ENCODE assay signal across 9 mouse cellular contexts in the genomic region with DNA sequence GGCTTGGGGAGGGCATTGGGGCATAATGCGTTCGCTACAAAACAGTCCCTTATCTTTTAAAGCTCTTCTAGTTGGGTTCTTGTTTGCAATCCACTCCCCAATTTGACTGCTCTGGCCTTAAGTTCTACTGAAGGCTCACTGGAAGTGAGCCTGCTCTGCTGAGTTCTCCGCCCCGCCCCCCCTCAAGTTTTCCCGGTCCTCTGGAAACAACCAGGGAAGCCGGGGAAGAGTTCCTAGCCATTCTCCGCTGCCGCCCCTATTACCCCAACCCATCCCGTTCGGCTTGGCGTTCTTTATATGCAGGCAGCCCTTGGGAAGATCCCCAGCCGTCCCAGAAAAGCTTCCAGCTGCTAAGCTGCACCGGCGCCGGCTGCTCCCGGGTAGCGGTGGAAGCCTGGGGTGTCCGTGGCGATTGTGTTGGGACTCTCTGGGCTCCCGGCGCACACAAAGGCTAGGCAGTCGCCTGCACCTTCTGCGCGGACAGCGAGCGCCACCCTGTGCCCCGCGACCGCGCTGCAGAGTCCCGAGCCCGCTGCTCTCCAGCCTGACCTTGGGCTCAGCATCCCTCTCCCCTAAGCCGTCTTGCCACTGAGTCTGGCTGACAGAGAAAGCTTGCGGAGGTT. TPM values are rescaled to one million over a fixed set of nuclear protein-coding genes. Genes with fewer than 3 reads are reported as not detected.
A peak's percentile ranks its signal among the peaks of the same experiment; 100 is the strongest.
DNase-seq lines count a peak whose midpoint lies in the region; ATAC-seq lines count a peak whose summit lies in the region.
"Had no signal": no experiment of that assay in that cellular context is flagged by ENCODE, and none has a peak within 500 bp of the region (broad histone marks: within the 10 kb centered on the region; RNA-seq: fewer than 3 reads in every experiment).

No protein-coding gene starts in this region.

- under 1% methylated on average over 34 of the region's 34 CpGs for WGBS in embryonic facial prominence, embryonic 15.5 days
- under 1% methylated on average over 34 of the region's 34 CpGs for WGBS in hindbrain, embryonic 11.5 days

- peak overlapping the region; percentile 44 for H3K4me3 ChIP-seq in embryonic facial prominence, embryonic 15.5 days (replicated peaks)
- H3K4me3 ChIP-seq in hindbrain, embryonic 11.5 days (ENCODE audit: low read depth, low read length) = peak overlapping the region; percentile 41

- DNase-seq in MN1 (ENCODE audit: low spot score) = peak; percentile 13
- peak; percentile 32 to 38 for DNase-seq in adrenal gland, postnatal 4 days (ENCODE audit: low spot score in 2 of 2)
- peak; percentile 91 for DNase-seq in hindbrain, embryonic 11.5 days (ENCODE audit: low spot score)
- DNase-seq in left cerebral cortex, adult 11 months (ENCODE audit: low spot score) = peak; percentile 23
- DNase-seq in lung, postnatal 25 days (ENCODE audit: low spot score) = peak; percentile 38
- peak; percentile 60 for DNase-seq in right cerebral cortex, adult 18-20 months
- DNase-seq in spleen, postnatal 36 days (ENCODE audit: low spot score in 2 of 2) = no peak

- no peak overlapping the region for H3K9ac ChIP-seq in embryonic facial prominence, embryonic 15.5 days
- H3K9ac ChIP-seq in hindbrain, embryonic 11.5 days (ENCODE audit: low read depth, low read length) = peak overlapping the region; percentile 52

- no peaks in the 10 kb centered on the region for H3K9me3 ChIP-seq in embryonic facial prominence, embryonic 15.5 days (replicated peaks)
- H3K9me3 ChIP-seq in hindbrain, embryonic 11.5 days (ENCODE audit: control insufficient read depth, low read length) = no peaks in the 10 kb centered on the region

- ATAC-seq in embryonic facial prominence, embryonic 15.5 days (ENCODE audit: insufficient number of reproducible peaks, low FRiP score, low TSS enrichment, low read depth) = peak; percentile 91
- ATAC-seq in hindbrain, embryonic 11.5 days (ENCODE audit: low FRiP score) = peak; percentile 97

- H3K4me1 ChIP-seq in embryonic facial prominence, embryonic 15.5 days = peaks cover 11% of the 10 kb centered on the region
- H3K4me1 ChIP-seq in hindbrain, embryonic 11.5 days (replicated peaks; ENCODE audit: control insufficient read depth, insufficient read depth, low read length) = peaks cover 2% of the 10 kb centered on the region; the same call in 1 of the 2 replicates

- peak overlapping the region; percentile 73 for H3K4me2 ChIP-seq in embryonic facial prominence, embryonic 15.5 days (replicated peaks)
- peak overlapping the region; percentile 41 for H3K4me2 ChIP-seq in hindbrain, embryonic 11.5 days (replicated peaks; ENCODE audit: low read depth, low read length)

- H3K27ac ChIP-seq in embryonic facial prominence, embryonic 15.5 days (replicated peaks) = no peak overlapping the region
- H3K27ac ChIP-seq in hindbrain, embryonic 11.5 days (ENCODE audit: low read depth, low read length) = peak overlapping the region; percentile 78

- H3K36me3 ChIP-seq in embryonic facial prominence, embryonic 15.5 days = no peaks in the 10 kb centered on the region
- no peaks in the 10 kb centered on the region for H3K36me3 ChIP-seq in hindbrain, embryonic 11.5 days (ENCODE audit: control insufficient read depth, insufficient read depth, low read length)

- H3K27me3 ChIP-seq in embryonic facial prominence, embryonic 15.5 days = peaks cover 60% of the 10 kb centered on the region
- H3K27me3 ChIP-seq in hindbrain, embryonic 11.5 days (ENCODE audit: control insufficient read depth, insufficient read depth, low read length) = peaks cover 26% of the 10 kb centered on the region

RNA-seq across cellular contexts. Expression of gene Sp8, which starts 8.8 kb away (rescaled TPM):
- under 1 TPM in 1 of 2 experiments, not detected in 1; 0.42 TPM for total RNA-seq in adrenal gland, postnatal 4 days (2021)
- polyA plus RNA-seq in embryonic facial prominence, embryonic 15.5 days (2015; fragmentation: Nextera tagmentation; extraction: Ambion mirVana) = 4.0 and 4.8 TPM in 2 replicates
- 10.8 and 12.2 TPM in 2 replicates for polyA plus RNA-seq in hindbrain, embryonic 11.5 days (2014; fragmentation: Nextera tagmentation; extraction: Ambion mirVana)
- total RNA-seq: gastrocnemius, postnatal 36 days had no signal

Comparison
In these comparisons a context has a peak if more than half of its experiments do, and no peak if none do; other contexts are left out.
1. DNase-seq: peak in MN1 (single experiment), adrenal gland, postnatal 4 days (2 of 2), hindbrain, embryonic 11.5 days (single experiment), left cerebral cortex, adult 11 months (single experiment), lung, postnatal 25 days (single experiment) and right cerebral cortex, adult 18-20 months (single experiment); none in spleen, postnatal 36 days (0 of 2).